Mouse (Mus musculus): ENCODE measurements around the gene Srpk3. TPM values are rescaled to one million over a fixed set of nuclear protein-coding genes. Genes with fewer than 3 reads are reported as not detected.
"Not testable (repeated sequence)": the region's sequence is repeated elsewhere in the genome, so short reads cannot be mapped to it uniquely, and the experiment has no call there.

Gene Srpk3
- total RNA-seq (2021): 100 to 1,000 TPM; 150 to 153 TPM
- long read RNA-seq, experiment 1, transcript Srpk3-201 (15 exons, 1,981 nt): major isoform, 265 of 544 reads
- long read RNA-seq, experiment 1, partial matches to known transcripts: 23 of 544 reads
- long read RNA-seq, experiment 1, other reads (novel, unspliced or antisense): 253 of 544 reads
- long read RNA-seq, experiment 2, transcript Srpk3-201 (15 exons, 1,981 nt): major isoform, 289 of 634 reads
- long read RNA-seq, experiment 2, partial matches to known transcripts: 38 of 634 reads
- long read RNA-seq, experiment 2, other reads (novel, unspliced or antisense): 306 of 634 reads

DNA sequence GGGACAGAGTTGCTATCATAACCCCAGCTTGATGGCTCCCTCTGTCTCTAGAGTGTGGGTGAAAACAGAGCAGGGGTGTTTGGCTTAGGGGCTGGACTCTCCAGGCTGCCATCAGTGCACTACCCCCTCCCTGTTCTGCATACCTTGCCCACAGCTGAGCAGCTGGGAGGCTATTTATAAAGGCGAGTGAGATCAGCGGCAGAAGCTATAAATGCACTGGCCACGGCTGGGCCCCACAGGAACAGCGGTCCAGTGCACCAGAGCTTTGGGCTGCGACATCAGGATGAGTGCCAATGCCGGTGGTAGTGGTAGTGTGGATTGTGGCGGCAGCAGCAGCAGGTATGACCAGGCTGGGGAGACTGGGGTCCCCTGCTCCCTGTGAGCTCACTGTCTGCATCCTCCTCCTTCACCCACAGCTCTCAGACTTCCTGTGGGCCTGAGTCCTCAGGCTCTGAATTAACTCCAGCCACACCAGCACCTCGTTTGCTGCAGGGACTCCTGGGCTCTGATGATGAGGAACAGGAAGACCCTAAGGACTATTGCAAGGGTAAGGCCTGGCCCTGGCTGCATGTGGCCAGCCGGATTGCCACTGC lies at the start of gene Srpk3:
Gene Srpk3 (plus strand): TSS at position 238 of the 593 bp plus-strand sequence.
- peak in 1 of 2 experiments; percentile 17 for DNase-seq (ENCODE audit: low spot score in 2 of 2)

DNA sequence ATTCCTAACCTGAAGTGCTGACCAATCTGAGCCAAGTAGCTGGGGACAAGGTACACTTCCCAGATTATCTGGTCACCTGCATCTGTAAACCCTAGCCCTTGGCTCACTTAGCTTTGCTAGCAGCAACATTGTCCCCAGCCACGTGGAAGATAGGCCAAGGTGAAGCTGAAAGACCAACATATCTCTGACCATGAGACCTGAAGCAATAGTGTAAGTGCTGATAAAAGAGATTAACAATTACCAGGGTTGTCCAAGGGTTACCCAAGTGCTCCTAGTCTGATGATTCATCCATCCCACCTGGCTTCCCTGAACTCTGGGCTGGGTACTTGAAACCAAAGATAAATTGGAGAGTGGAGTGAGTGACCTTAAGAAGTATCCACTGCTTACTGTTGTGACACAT lies 43.3 kb upstream of the Srpk3 start:
- no peak for DNase-seq (ENCODE audit: low spot score in 2 of 2)

DNA sequence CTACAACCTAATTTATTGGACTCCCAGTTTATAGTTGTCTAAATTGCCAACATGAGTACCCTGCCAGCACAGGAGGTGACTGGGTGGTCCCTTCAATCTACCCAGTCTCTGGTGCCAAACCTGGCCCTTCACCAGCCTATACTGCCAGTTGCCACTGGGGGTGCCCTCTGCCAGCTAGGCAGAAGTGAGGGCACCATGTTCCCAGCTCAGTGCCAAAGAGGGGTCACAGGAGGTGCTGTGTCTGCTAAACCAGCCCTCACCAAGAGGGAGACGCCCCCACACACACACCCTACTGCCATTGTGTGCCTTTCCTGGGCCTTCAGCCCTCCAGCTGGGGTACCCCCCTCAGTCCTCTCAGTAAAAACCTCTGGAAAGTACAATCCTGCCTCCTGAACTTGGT lies 36.0 kb upstream of the Srpk3 start:
- no peak for DNase-seq (ENCODE audit: low spot score in 2 of 2)

DNA sequence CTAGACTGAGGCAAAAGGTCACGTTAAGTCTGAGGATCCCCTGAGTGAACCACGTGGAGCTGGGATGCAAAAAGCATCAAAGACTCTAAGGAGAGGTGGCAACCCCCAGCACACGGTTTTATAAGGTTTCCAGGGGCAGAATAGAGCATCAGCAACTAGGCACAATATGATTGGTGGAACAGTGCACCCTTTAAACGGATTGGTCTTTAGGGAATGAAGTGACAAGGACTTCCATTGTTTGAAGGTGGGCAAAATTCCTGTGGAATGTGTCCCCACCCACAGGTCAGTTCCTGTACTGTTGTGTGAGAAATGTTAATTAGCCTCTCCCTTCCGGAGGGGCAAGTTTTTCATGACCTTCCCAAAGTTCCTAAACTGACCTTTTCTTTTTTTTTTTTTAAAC lies 35.1 kb upstream of the Srpk3 start:
- DNase-seq (ENCODE audit: low spot score in 2 of 2): no peak

DNA sequence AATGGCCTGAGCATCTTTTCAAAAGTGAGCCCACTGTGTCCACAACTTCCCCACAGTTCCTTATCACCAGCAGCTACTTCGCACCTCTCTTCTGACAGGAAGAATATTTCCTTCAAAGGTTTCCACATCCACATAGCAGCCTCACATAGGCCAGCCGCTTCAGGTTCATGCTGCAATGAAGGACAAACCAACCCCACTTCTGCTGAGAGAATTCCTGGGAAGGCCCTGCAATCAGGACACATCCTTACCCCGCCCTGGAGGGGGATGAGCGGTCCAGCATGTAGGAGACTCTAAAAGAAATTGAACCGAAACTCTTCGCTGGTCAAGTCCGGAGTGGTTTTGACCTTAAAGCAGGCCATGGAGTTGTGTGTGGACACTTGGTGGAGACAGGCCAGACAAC lies 34.4 kb upstream of the Srpk3 start:
- DNase-seq (ENCODE audit: low spot score in 2 of 2): not testable (repeated sequence)

DNA sequence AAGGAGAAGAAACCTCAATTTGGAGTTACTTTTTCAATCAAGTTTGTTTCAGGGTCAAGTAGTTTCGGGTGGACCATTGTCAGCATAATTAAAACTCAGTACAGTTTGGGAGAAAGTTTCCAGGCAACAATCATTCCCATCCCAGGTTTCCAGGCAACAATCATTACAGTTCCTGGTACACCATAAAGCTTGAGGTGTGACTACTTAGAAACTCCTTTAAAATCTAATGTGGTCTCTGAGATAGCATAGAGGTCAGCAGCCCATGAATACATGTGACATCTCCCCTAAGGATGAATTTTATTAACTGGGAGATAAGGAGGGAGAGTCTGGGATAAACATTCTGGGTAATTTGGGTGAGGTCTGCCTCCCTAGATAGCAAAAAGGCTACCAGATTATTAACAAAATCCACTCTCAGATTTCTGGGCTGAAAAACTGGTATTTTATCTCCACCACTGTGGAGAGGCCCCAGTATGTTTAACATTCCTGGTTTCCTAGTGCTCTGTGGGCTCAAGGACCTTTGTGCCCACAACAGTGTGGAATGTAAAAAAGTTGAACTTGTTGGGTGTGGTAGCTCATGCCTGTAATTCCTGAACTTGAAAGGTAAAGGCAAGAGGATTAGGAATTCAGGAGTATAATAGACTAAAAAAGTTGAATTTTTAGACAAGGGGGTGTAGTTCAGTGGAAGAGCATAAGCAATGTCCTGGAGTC lies 29.3 kb upstream of the Srpk3 start:
- no peak for DNase-seq (ENCODE audit: low spot score in 2 of 2)

DNA sequence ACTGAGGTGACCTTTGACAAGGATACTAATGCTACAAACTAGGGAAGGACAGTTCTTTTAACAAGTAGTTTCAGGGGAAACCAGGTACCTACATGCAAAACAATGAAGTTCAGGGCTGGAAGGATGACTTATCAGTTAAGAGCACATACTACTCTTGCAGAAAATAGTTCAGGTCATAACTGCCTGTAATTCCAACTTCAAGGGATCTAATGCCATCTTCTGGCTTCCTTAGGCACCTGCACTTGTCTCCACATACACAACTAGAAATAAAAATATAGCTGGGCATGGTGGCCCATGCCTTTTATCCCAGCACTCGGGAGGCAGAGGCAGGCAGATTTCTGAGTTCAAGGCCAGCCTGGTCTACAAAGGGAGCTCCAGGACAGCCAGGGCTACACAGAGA lies 25.2 kb upstream of the Srpk3 start:
- no peak for DNase-seq (ENCODE audit: low spot score in 2 of 2)

DNA sequence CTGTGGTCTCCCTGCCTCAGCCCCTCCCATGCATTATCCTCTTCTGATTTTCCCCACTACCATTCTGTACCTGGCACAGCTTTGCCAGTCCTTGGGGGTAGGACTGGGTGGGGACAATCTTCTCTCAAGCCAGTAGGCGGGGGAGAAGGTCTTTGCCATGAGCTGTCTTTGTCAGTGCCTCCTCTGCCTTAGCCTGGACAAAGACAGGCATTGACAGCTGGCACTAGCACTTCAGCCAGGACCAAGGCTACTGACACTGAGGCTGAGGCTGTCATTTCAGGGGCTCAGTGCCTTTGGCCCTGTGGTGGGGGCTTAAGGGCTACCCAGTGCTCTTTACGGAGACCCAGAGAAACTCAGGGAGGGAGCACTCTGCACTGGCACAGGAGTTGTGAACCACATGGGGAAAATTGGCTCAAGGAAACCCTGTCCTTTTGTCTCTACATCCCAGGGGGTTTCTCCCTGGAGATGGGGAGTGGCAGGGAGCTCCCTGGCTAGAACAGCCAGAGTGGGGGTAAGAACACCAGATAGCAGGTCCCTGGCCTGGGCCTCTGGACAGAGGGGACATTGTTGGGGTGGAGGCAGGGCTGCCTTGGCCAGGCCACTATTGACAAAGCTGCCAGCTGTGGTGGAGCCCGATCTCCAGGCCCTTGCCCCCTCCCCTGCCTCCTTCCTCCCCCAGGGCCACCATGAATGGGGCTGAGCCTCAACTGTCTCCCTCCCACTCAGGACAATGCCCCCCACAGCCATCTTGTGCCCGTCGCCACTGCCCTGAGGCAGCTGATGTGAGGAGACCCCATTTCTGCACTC lies 17.7 kb upstream of the Srpk3 start, which contains the start of gene Plxnb3:
Gene Plxnb3 (plus strand): TSS at position 757 of the 807 bp plus-strand sequence.
- DNase-seq (ENCODE audit: low spot score in 2 of 2): no peak

DNA sequence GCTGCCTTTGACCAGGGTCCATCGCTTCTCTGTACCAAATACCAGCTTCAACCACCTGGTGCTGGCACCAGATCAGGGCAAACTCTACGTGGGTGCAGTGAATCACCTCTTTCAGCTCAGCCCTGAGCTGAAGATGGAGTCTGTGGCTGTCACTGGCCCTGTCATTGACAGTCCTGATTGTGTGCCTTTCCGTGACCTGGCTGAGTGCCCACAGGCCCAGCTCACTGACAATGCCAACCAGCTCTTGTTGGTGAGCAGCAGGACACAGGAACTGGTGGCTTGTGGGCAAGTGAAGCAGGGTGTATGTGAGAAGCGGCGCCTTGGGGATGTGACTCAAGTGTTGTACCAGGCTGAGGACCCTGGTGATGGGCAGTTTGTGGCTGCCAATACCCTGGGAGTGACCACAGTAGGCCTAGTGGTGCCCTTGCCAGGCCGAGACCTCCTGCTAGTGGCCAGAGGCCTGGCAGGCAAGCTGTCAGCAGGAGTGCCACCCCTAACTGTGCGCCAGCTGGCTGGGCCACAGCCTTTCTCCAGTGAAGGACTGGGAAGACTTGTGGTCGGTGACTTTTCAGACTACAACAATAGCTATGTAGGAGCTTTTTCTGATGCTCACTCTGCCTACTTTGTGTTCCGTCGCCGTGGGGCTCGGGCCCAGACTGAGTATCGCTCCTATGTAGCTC lies 15.5 kb upstream of the Srpk3 start:
- DNase-seq (ENCODE audit: low spot score in 2 of 2): no peak

DNA sequence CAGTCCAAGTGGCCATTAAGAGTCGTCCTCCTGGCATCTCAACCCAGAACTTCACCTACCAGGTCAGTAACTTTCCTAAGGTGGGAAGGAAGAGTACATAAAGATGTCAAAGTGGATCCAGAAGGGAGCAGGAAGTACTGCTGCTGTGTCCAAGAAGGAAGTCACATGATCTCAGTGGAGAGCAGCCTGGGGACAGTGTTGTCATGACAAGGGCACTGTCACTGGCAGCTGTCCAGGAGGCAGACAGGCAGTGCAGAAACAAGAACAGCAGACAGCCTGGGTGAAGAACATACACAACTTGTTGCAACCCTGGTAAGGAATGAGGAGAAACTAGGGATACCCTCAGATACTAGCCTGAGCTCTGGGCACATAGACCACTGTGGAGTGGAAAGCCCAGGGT lies 8.9 kb upstream of the Srpk3 start:
- peak in 1 of 2 experiments; percentile 31 for DNase-seq (ENCODE audit: low spot score in 2 of 2)

DNA sequence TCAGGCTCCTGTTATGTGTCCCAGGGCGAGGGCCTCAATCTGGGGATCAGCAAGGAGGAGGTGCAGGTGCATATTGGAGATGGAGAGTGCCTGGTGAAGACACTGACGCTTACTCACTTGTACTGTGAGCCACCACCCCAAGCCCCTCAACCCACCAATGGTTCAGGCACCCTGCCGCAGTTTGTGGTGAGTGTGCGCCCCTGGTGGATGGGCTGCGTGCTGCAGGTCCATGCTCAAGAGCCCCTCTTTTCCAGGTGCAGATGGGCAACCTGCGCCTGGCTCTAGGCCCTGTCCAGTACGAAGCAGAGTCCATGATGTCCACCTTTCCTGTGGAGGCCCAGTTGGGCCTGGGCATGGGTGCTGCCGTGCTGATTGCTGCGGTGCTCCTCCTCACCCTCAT lies 6.9 kb upstream of the Srpk3 start:
- no peak for DNase-seq (ENCODE audit: low spot score in 2 of 2)

DNA sequence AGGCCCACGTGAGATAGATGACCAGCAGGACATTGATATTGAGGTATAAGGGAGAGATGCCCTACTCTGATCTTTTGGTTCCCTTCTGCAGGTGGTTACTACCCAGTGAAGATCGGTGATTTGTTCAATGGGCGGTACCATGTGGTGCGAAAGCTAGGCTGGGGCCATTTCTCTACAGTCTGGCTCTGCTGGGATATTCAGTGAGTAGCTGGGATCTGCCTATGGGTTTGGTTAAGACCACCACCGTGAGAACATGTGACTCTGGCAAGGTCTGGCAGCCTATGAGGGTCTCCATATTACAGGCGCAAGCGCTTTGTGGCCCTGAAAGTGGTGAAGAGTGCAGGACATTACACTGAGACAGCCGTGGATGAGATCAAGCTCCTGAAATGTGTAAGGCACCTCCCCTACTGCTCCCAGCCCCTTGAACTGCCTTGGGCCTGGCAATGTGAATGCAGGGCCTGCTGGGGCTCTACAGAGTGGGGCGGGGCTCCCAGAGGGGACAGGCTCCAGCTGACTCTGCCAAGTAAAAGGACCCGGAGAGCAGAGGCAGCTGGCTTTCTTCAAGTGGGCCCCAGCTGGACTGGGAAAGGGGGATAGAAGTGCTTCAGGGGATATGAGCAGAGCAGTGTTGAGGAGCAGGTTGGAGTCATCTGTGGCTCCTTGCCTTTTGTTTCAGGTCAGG lies 738 bp downstream of the Srpk3 start:
- no peak for DNase-seq (ENCODE audit: low spot score in 2 of 2)

DNA sequence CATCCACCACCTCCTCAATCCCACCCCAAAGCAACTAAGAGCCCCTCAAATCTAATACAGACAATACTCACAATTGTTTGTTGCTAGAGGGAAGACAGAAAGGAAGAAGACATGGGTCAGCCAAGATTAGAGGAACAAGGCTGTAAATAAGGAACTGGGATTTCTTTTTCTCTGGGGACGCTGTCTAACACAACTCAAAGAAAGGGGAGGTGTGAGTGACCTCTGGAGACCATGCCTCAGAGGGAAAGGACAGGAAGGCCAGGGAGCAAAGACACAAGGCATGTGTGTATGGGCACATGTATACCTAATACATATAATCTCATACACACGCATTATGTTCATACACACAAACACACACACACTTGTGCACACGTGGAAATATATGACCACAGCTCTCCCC lies 8.0 kb downstream of the Srpk3 start:
- DNase-seq (ENCODE audit: low spot score in 2 of 2): no peak

DNA sequence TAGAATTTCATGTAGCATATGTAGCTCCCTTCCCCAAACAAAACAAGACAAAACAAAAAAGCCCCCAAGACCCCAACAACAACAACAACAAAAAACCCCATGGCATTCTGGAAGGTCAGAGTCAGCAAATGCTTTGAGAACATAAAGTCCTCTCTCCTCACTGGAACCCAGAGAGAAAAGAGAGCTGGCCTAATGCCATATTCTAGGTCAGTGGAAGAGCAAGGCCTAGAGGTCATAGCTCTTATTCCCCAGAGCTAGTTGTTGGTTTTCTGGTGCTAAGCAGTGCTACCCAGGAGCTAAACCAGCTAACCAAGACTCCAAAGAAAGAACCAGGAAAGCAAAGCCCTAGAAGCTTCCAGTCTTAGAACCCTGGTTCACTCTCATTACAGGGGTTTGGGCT lies 11.5 kb downstream of the Srpk3 start:
- DNase-seq (ENCODE audit: low spot score in 2 of 2): no peak

DNA sequence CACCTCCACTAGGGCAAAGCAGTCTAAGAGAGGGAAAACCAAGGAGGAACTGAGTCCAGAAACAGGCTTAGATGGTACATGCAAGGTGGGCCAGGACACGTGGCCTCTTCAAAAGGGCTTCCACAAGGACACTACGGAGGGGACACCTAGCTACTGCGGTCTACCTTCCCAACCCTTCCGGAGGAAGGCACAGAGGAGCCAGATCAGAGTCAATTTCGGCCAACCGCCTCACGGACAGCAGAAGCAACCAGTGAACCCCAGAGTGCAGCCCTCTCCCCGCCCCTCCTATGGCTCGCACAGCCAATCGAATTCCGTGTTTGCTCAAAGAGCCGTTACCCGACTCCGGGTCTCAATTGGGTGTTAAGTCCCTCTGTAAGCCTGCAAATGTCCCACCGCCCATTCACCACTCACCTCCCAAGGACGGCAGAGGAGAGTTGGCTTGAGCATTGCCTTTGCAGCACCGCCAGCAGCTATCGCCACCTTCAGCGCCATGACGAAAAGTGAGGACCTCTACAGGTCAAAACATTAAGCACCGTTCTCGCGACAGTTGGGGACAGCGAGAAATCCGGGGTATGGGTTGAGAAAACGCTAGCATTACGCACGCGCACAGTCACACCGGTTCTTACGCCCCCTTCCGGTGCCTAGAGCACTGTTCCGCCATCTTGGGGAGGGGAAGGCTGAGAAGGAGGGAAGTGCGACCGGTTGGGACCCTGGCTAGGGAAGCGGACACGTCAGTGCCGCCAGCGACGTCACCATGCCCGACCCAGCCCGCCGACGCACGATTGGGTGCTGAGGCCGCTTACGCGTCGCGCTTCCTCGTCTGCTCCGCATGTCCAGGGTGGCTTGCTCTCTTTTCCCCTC lies 12.4 kb downstream of the Srpk3 start, which contains the start of the genes Idh3g and Ssr4:
Gene Idh3g (minus strand): TSS at position 534 of the 861 bp plus-strand sequence.
Gene Ssr4 (plus strand): TSS at position 665 of the 861 bp plus-strand sequence.
- peak; percentile 68 to 87 for DNase-seq (ENCODE audit: low spot score in 2 of 2)

DNA sequence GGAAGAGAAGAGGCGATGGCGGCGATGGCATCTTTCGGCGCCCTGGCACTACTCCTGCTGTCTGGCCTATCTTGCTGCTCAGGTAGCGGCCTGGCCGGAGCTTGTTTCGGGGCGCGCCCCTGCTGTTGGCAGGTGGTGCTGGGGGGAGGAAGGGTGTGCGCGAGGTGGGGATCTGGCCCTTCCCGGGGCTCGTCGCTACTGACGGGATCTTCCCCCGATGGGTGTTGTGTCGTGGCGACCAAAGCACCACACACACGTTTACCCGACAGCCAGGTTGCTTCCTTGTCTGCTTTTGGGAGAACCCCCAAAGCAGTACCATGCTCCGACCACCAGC lies 13.0 kb downstream of the Srpk3 start:
- DNase-seq (ENCODE audit: low spot score in 2 of 2): no peak

DNA sequence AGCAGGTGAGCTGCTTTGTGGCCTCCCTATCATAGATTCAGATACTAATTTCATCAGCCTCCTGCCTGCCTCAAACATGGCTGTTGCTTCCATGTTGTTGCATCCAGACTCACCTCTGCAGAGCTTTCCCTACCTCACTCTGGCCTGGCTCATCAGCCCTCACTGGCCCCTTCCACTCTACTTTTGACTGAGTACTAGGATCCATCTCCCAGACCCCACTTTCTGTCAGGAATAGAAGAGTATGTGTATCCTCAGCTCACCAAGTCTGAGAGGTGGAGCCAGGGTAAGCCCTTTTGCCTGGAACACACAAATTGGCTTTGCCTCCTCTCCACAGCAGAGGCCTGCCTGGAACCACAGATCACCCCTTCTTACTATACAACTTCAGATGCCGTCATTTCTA lies 14.3 kb downstream of the Srpk3 start:
- DNase-seq (ENCODE audit: low spot score in 2 of 2): no peak

DNA sequence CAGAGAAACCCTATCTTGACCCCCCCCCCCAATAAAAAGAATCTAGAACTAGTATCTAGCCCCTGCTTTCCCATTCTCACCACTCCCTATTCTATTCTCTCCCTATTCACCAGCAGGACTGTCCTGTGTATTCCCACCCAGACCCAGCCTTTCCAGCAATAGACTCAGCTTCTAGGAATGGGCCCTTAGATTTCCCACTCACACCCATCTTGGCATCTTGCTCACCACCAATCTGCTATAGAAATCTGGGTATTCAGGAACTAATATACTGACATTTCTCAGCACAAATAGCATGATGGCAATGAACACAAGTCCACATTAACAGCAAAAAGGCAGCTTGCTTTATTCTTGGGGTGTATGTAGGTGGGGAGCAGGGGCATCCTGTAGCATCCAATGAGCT lies 18.8 kb downstream of the Srpk3 start:
- no peak for DNase-seq (ENCODE audit: low spot score in 2 of 2)

DNA sequence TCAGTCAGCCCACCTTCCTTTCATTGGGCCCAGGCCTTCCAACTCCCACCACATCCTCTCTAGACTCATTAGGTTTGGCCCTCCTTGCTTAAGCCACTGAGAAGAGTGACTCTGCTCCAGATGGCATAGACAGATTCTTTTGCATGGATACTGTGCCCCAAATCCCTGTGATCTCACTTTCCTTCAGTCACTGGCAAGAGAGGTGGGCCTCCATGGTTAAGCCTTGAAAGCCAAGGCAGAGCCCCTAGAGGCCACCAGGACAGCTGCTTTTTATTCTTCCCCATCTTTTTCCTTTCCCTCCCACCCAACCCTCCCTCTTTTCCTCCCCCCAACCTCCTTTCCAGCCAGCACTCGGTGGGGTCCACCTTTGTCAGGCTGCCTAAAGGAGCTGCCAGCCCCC lies 19.3 kb downstream of the Srpk3 start:
- no peak for DNase-seq (ENCODE audit: low spot score in 2 of 2)
